Mouse (Mus musculus) liver, adult 2 months (tissue): ENCODE results near the gene Phf2.

ENCODE experiments used
- CTCF ChIP-seq: fragments of 200-500 bp; IDR thresholded peaks from 2 replicates; pipeline ENCODE4 v1.5.1; 2011; ENCODE audit warnings: low read depth, low read length, control low read depth
- POLR2A ChIP-seq: fragments of 200-500 bp; IDR thresholded peaks from 2 replicates; pipeline ENCODE4 v1.6.1; 2011; ENCODE audit warnings: low read length, control low read depth; ENCODE audit not compliant: insufficient read depth; ENCODE audit errors: extremely low read depth

DNA sequence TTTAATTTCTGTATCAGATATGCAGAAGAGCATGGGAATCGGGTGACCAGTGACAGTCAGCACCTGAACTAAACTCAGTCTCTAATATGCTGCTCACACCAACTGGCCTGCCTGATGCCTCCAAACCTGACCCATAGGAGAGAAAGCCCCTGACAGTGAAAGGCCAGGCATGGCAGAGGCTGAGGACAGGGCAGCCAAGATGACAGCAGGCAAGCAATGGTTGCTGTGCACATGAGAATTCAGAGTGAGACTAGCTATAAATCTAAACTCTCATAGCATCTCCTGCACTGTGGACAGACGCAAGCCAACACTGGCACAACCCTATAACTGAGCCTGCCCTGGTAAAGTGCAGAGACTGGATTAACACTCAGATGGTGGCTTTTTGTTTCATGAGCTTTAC lies 20.6 kb downstream of the Phf2 start:
- no peak for TF ChIP-seq CTCF
- no peak for TF ChIP-seq POLR2A
